Mouse (Mus musculus) urinary bladder, postnatal 36 days (tissue): Measurements from ENCODE around the gene Kif24.
"Not testable (repeated sequence)": the region's sequence is repeated elsewhere in the genome, so short reads cannot be mapped to it uniquely, and the experiment has no call there.

Experiments used
- DNase-seq, 2 experiments: peaks; one replicate each; pipeline ENCODE4 v3.0.0; 2022; ENCODE audit warnings: low spot score in 2 of 2, mixed read lengths in 1 of 2

The Kif24 gene

DNA sequence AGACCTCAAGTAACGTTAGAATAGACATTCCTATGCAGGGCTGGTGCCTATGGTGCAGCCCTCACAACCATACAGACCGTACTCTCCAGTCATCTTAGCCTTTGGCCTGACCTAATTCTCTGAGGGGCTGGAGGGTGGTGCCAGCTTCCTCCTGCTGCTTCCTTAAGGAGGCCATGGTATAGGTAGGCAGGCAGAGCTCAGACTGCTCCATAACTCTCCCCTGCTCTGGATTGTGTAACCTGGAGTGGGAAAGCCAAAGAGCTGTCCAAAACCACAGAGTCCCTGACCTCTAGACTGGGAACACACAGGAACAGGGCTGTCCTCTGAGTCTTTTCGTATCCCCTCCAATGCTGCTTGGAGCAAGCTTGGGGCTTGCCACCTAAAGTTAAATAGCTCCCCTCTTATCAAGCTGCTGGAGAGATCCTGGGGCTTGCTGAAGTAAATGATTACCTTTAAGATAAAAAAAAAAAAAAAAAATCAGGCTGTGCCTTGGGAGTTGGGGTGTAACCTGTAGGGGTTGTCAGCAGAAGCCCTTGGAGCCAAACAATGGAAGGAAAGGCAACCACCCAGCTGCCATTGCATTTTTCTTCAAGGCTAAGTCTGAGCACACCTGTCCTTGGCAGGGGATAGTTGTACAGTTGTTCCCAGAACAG lies 28.9 kb upstream of the Kif24 start:
- DNase-seq = no peak

DNA sequence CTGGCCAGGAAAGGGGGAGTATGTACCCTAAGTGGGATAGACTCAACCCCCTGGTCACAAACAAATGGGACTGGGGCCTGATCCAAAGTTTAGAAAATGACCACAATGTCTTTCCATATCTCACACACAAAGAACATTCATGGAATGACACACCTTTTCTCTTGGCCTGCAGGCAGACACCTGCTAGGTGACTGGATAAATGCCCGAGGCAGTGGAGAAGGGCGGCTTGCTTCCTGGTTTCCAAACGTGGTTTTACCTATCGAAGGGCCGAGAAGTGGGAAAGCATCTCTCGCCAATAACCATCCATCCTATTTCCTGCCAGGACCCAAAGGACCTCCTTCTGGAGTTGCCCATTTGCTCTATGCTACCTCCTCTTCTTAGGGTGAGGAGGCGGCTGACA lies 28.3 kb upstream of the Kif24 start:
- no peak for DNase-seq

- peak; percentile 42 to 73 for DNase-seq
Observed at GRCm38 (mm10) chr4:41481601-41482017, 16.9 kb upstream of the Kif24 start.

- DNase-seq = peak; percentile 40 to 81
Observed at GRCm38 (mm10) chr4:41480254-41480653, 15.6 kb upstream of the Kif24 start.

DNA sequence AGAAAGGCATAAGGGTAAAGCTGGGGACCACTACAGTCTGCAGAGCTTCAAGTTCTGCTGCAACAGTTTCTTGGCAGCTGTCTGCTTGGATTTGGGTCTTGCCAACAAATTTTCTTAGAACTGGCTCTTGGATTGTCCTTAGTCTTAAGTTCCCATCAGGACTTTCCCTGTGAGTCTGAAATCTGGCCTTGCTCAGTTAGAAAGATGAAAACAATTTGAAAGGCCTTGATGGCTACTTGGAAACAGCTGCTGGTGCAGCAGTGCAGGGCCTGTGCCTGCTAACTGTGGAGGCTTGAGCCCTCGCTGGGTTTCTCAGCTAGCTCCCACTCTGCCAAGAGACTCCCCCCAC lies 14.7 kb upstream of the Kif24 start:
- DNase-seq = peak in 1 of 2 experiments; percentile 40

DNA sequence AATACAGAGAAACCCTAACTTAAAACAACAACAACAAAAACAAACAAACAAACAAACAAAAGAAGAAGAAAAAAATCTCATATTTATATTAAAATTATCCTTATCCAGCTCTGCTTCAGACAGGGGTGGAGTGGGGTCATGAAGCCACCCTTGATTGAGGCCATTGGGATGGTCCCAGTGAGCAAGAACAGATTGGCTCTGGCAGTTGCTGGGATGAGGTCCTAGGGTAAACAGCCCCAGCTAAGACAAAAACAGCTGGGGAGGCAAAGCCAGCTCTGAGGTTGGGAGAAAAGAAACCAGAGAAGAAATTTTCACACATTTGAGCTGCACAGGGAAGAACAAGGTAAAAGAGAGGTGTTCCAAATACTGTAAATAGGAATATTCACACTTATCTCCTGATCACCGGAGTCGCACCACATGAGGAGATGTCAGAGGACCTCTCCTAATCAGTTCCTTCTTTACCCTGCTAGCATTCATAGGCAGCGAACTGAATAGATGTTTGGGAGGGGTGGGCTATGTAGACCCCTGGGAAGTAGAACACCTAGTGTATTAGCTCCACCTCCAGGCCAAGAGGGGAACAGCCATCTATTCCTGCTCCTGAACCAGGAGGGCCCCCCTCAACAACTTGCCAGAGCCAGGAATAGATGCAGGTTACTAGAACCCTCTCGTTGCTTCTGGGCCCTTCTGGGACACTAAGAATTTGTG lies 14.2 kb upstream of the Kif24 start:
- no peak for DNase-seq

DNA sequence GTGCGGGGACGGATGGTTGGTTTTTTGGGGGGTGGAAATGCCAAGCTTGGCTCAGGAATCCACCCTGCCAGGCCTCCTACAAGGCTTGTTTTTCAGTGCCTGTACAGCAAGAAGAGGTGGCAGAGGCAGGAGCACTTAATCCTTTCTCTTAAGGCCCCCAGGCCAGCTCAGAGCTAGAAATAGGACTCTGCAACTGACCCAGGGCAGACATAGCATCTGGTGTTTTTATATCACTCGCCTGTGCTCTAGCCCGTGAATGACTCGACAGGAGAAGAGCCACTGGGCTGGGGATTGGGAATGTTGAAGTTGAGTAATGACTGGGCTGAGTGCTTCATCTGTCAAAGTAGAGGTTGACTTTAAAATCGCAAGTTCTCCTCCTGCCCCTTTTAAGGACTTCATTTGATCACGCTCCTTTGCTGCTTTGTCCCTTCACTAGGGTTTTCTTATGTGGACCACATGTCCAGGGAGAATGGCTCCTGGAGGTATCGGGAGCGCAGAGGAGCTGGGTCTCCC lies 13.0 kb upstream of the Kif24 start:
- DNase-seq = no peak

GRCm38 (mm10) chr4:41471384-41471689 lies 6.7 kb upstream of the Kif24 start:
- DNase-seq = no peak

- no peak for DNase-seq
Observed at GRCm38 (mm10) chr4:41470684-41471383, 6.1 kb upstream of the Kif24 start.

DNA sequence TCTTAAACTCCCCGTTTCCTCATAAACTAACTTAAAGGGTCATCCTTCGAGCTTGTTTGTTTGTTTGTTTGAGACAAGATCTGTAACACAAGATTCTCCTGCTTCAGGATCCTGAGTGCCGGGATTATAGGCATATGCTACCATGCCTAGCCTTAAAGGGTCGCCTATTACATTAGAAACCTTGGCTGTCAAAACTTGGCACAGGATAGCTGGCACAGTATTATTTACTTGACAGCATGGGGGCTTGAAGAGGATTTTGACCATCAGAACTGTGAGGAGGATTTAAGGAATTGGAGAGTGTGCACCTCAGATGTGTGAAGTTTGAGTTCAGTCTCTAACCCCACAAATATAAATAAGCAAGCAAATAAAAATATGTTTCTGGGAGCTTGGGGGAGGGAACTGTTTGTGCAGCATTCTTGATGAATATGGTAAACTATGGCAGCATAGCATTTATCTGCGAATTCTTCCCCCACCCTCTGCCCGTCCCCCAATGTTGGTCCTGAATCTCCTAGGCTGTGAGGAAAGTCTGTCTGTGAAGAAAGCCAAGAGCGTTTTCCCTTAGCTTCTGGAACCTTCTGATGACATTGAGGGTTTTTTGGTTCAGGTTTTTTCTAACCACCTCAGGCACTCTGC lies 5.5 kb upstream of the Kif24 start:
- DNase-seq = no peak

DNA sequence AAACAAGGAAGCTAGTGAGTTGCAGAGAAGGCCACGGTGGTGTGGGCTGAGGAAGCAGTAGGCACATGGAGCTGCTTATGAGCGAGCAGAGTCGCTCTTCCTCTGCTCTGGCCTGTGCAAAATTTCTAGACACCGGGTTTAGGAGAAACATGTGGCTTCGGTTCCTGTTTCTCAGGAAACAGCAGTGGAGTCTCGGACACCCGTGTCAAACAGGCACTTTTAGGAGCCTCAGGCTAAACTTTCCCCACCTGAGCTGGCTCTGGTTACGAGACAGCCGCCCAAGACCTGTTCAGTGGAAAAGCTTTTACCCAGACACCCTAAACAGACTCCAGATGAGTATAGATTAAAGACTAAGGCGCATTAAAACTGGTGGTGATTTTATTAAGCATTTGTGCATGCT lies 4.5 kb upstream of the Kif24 start:
- DNase-seq = no peak

- DNase-seq = peak; percentile 48 to 58
Observed at GRCm38 (mm10) chr4:41468396-41469080, 3.9 kb upstream of the Kif24 start.

GRCm38 (mm10) chr4:41465287-41465665 lies 589 bp upstream of the Kif24 start:
- DNase-seq = no peak

DNA sequence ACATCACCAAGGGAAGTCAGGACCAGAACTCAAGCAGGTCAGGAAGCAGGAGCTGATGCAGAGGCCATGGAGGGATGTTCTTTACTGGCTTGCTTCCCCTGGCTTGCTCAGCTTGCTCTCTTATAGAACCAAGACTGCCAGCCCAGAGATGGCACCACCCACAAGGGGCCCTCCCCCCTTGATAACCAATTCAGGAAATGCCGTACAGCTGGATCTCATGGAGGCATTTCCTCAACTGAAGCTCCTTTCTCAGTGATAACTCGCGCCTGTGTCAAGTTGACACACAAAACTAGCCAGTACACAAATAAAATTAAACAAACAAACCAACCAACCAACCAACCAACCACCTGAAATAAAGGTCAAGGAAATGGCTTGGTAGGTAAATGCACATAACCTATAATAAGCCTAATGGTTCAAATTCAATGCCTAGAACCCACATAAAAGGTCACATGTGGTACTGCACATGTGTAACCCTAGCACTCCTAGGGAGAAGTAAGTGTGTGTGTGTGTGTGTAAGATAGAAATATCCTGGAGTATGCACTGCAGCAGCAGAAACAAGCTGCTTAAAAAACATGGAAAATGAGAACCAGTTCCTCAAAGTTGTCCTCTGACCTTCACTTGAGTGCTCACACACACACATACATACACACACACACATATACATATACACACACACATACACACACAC lies 1.5 kb downstream of the Kif24 start:
- not testable (repeated sequence) for DNase-seq

DNA sequence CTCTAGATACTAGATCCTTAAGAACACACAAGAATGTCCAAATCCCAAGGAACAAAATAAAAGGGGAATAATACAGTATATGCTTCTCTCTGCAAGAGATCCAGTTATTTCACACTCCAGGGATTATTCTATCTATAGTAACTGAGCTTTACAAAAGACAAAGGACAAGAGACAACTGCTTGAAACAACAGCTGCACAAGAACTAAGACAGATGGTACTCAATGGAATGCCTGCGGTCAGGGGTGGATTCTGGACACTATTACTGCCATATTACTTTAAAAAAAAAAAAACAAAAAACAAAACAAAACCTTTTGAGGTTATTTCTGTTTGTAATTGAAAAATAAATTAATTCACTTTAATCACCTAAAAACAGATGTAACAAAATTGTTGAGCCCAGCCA lies 4.0 kb downstream of the Kif24 start:
- DNase-seq = no peak

DNA sequence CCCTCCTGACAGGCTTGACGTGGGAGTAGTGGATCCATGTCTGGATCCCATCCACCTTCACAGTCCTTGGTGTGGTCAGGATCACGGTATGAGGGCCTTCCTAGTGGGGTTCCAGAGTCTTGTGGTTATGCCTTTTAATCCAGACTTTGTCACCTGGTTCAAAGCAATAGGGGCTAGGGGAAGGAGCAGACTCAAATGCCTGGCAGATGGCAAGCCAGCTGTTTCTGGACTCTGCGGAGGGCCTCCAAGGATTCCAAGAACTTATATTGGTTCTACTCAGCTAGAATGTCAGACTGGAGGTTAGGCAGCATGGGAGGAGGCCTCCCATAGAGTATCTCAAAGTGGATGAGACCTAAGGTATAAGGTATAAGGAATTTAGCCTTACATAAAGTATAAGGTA lies 17.1 kb downstream of the Kif24 start:
- no peak for DNase-seq

DNA sequence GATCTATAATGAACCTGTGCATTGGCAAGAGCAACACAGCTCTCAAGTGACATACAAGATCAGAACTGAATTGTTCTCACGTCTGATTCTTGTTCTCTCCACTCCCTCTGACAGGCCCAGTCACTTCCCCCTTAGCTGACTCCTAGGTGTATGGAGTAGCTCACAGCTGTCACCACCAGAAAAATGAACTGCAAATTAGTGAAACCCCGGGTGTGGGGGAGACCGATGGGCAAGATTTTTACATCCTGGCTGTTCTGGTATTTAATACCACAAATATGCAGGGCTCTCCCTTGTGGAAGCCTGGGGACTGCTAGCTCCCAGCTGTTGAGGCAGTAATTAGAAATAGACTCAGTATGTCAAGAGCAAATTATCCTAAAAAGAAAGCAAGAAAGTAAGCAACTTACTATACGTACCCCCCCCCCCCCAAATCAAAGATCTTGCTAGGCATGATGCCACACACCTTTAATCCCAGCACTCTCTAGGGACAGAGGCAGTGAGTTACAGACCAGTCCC lies 21.8 kb downstream of the Kif24 start:
- DNase-seq = no peak

- no peak for DNase-seq
Observed at GRCm38 (mm10) chr4:41438931-41439330, 25.8 kb downstream of the Kif24 start.

GRCm38 (mm10) chr4:41416966-41417365 lies 47.7 kb downstream of the Kif24 start:
- DNase-seq = no peak

DNA sequence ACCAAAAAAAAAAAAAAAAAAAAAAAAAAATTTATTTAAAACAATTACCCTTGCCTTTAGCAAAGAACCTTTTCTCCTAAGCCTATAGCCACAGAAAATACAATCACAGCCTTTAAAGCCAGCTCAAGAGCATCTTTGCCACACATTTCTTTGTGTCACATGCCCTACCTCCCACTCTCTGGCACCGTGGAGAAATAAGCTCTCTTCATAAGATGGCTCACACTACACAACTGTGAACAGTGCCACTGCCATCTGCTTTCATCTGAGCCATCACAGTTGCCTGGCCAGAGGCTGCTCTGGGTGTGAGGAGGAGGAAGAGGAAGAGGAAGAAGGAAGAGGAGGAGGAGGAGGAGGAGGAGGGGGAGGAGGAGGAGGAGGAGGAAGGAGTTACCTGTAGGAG lies 55.3 kb downstream of the Kif24 start:
- no peak for DNase-seq

DNA sequence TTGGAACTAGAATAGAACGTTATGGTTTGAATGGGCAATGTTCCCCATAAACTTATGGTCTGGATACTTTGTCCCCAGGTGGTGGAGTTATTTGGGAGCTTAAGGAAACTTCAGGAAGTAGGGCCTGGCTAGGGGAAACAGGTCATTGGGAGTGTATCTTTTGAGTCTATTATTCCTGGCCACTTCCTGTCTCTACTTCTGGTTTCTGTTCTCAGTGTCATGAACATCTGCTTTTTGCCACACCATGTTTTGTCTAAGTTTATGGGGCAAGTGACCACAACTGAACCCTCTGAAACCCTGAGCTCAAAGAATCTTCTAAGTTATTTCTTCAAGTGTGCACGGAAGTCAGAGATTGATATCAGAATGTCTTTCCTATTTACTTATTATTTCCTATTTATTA lies 57.3 kb downstream of the Kif24 start:
- DNase-seq = no peak
